Mouse (Mus musculus): ENCODE measurements around the gene Olfr175-ps1.

Olfr175-ps1 gene

GRCm38 (mm10) chr16:58826732-58827319 is at the start of gene Olfr175-ps1:
Gene Olfr175-ps1 (minus strand): TSS chr16:58826782.
- no peak for DNase-seq

DNA sequence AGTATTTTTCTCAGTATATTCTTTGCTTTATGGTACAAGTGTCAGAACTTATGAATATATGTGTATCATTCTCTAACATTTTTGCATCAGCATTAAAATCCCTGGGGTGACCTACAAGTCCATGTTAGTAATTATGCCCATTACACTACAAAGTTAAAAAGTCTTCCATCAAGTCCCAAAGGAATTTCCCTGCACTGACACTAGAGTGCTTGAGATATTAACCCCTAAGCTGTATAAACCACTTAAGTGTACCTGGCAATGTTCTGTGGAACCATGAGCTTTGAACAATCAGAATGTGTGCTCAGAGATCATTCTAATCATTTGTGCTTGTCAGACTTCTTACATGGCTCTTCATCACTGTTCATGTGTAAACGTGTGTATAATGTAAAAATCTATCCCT is 48.1 kb upstream of the Olfr175-ps1 start, which contains the start of gene Olfr177:
TSS of gene Olfr177 (minus strand) at position 101 of the 400 bp plus-strand sequence.
- DNase-seq = no peak

GRCm38 (mm10) chr16:58861479-58861878 is 34.9 kb upstream of the Olfr175-ps1 start:
- DNase-seq = no peak

DNA sequence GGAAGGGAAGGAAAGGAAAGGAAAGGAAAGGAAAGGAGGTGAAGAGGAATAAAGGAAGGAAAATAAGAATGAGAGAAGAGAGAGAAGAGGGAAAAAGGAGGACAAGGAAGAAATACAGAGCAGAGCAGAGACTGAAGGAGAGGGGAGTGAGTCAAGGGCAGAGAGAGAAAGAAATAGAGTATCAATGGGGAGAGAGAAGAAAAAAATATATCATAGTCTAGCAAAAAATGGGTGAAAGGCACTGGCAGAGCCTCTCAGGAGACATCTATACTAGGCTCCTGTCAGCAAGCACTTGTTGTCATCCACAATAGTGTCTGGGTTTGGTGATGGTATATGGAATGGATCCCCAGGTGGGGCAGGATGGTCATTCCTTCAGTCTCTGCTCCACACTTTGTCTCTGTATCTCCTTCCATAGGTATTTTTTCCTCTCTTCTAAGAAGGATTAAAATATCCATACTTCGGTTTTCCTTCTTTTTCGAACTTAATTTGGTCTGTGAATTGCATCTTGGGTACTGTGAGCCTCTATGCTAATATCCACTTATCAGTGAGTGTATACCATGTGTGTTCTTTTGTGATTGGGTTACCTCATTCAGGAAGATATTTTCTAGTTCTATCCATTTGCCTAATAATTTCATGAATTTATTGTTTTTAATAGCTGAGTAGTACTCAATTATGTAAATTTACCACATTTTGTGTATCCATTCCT is 33.6 kb upstream of the Olfr175-ps1 start:
- no peak for DNase-seq

DNA sequence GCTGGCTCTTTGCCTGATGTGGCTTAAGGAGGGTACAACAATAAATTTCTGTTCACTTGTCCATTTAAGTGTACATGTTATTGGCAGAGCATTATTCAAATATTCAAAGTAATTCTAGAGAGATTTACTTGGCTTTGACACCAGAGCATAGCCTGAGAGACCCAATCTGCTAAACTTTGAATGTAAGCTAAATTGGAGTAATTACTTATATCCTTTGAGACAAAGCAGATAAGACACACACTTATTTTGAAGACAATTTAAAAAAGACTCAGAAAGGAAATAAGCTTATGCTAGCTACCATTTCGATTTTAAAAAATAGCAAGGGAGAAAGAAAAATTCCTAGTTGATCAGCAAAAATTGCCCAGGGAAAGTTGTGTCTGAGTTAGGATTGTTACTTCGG is 26.4 kb downstream of the Olfr175-ps1 start, which contains the start of gene Olfr173:
TSS of gene Olfr173 (minus strand) at position 101 of the 400 bp plus-strand sequence.
- no peak for DNase-seq
